Mouse (Mus musculus) lung, postnatal 0 days (tissue): ENCODE results near the gene Rap1gds1.

Source experiments
- CTCF ChIP-seq: IDR thresholded peaks from 2 replicates; pipeline ENCODE4 v1.5.1; 2016; ENCODE audit warnings: antibody characterized with exemption, mild to moderate bottlenecking
- EP300 ChIP-seq: IDR thresholded peaks from 2 replicates; pipeline ENCODE4 v1.6.1; 2016; ENCODE audit warnings: antibody characterized with exemption, mild to moderate bottlenecking, control low read depth

DNA sequence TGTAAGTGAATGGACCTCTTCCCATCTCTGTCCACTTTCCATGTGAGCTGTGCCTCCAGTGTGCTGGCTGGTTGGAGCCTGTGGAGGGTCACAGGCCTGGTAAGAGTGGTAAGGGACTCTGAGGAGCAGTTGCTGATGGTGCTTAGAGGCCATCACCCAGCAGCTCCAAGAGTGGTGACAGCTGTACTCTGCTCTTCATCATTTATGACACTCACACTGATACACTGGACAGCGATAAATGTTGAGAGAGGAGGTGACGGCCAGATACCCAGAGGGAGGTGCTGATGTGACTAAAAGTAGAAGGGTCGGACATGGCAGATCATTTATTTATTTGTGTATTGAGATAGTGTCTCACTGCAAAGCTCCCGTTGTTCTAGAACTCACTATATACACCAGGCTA is 156.8 kb downstream of the Rap1gds1 start:
- TF ChIP-seq CTCF (no peak), EP300 (no peak)
